Mouse (Mus musculus) bone marrow, adult 2 months (tissue): ENCODE measurements around the gene Olfr809.

Experiments
- CTCF ChIP-seq: fragments of 200-500 bp; IDR thresholded peaks from 2 replicates; pipeline ENCODE4 v1.5.1; 2011; ENCODE audit warnings: low read length, control low read depth; ENCODE audit not compliant: control insufficient read depth, insufficient read depth
- POLR2A ChIP-seq: fragments of 200-500 bp; IDR thresholded peaks from 2 replicates; pipeline ENCODE4 v1.6.1; 2011; ENCODE audit warnings: low read depth, mild to moderate bottlenecking, control low read depth, low read length, borderline replicate concordance; ENCODE audit not compliant: control insufficient read depth

- TF ChIP-seq CTCF (no peak), POLR2A (no peak)
Measured at GRCm38 (mm10) chr10:129794817-129795216, 20.4 kb downstream of the Olfr809 start, which contains the start of gene Olfr810.
